Mouse (Mus musculus): ENCODE measurements around the gene Mark2. TPM values are rescaled to one million over a fixed set of nuclear protein-coding genes. Genes with fewer than 3 reads are reported as not detected.

The Mark2 gene
- polyA plus RNA-seq, 1 experiment, result 52.1 TPM

GRCm38 (mm10) chr19:7288288-7288687 is 53.4 kb downstream of the Mark2 start:
- peaks cover 30% of the 10 kb centered on the region for H3K36me3 ChIP-seq (ENCODE audit: control insufficient read depth, insufficient read depth, low read length, poor library complexity, severe bottlenecking)
- no peaks in the 10 kb centered on the region for H3K4me1 ChIP-seq (ENCODE audit: control insufficient read depth, insufficient read depth, low read length)
- H3K4me3 ChIP-seq (ENCODE audit: low read depth, low read length), result no peak overlapping the region
- no peak overlapping the region for H3K27ac ChIP-seq (ENCODE audit: insufficient read depth, low read length)
- TF ChIP-seq EP300 (IDR thresholded peaks at IDR 0.05; ENCODE audit: insufficient read depth, low read depth, low read length), result no peak
- no peak for TF ChIP-seq CTCF (IDR thresholded peaks at IDR 0.05; ENCODE audit: low read depth, low read length)
- TF ChIP-seq POLR2A (IDR thresholded peaks at IDR 0.05; ENCODE audit: insufficient read depth, low read length), result no peak
- H3K9me3 ChIP-seq (replicated peaks; ENCODE audit: control insufficient read depth, insufficient read depth, low read length, poor library complexity, severe bottlenecking), result no peaks in the 10 kb centered on the region
- H3K9ac ChIP-seq (ENCODE audit: low read depth, poor library complexity, severe bottlenecking), result no peak overlapping the region
- no peaks in the 10 kb centered on the region for H3K27me3 ChIP-seq (ENCODE audit: control insufficient read depth, insufficient read depth, low read length, poor library complexity, severe bottlenecking)

GRCm38 (mm10) chr19:7286563-7287315 is 54.9 kb downstream of the Mark2 start:
- no peak overlapping the region for H3K4me3 ChIP-seq (ENCODE audit: low read depth, low read length)
- H3K9ac ChIP-seq (ENCODE audit: low read depth, poor library complexity, severe bottlenecking), result no peak overlapping the region
- TF ChIP-seq EP300 (IDR thresholded peaks at IDR 0.05; ENCODE audit: insufficient read depth, low read depth, low read length) (no peak), POLR2A (IDR thresholded peaks at IDR 0.05; ENCODE audit: insufficient read depth, low read length) (no peak), CTCF (IDR thresholded peaks at IDR 0.05; ENCODE audit: low read depth, low read length) (no peak)
- H3K36me3 ChIP-seq (ENCODE audit: control insufficient read depth, insufficient read depth, low read length, poor library complexity, severe bottlenecking), result peaks cover 36% of the 10 kb centered on the region
- no peaks in the 10 kb centered on the region for H3K4me1 ChIP-seq (ENCODE audit: control insufficient read depth, insufficient read depth, low read length)
- H3K27ac ChIP-seq (ENCODE audit: insufficient read depth, low read length), result no peak overlapping the region
- H3K9me3 ChIP-seq (replicated peaks; ENCODE audit: control insufficient read depth, insufficient read depth, low read length, poor library complexity, severe bottlenecking), result no peaks in the 10 kb centered on the region
- no peaks in the 10 kb centered on the region for H3K27me3 ChIP-seq (ENCODE audit: control insufficient read depth, insufficient read depth, low read length, poor library complexity, severe bottlenecking)

GRCm38 (mm10) chr19:7280557-7281330 is 60.9 kb downstream of the Mark2 start:
- Histone ChIP-seq H3K9me3 (replicated peaks; ENCODE audit: control insufficient read depth, insufficient read depth, low read length, poor library complexity, severe bottlenecking) (no peaks in the 10 kb centered on the region), H3K27me3 (ENCODE audit: control insufficient read depth, insufficient read depth, low read length, poor library complexity, severe bottlenecking) (no peaks in the 10 kb centered on the region), H3K36me3 (ENCODE audit: control insufficient read depth, insufficient read depth, low read length, poor library complexity, severe bottlenecking) (peaks cover 24% of the 10 kb centered on the region), H3K9ac (ENCODE audit: low read depth, poor library complexity, severe bottlenecking) (no peak overlapping the region), H3K27ac (ENCODE audit: insufficient read depth, low read length) (no peak overlapping the region), H3K4me3 (ENCODE audit: low read depth, low read length) (no peak overlapping the region), H3K4me1 (ENCODE audit: control insufficient read depth, insufficient read depth, low read length) (no peaks in the 10 kb centered on the region)
- TF ChIP-seq CTCF (IDR thresholded peaks at IDR 0.05; ENCODE audit: low read depth, low read length), result no peak
- TF ChIP-seq POLR2A (IDR thresholded peaks at IDR 0.05; ENCODE audit: insufficient read depth, low read length), result no peak
- no peak for TF ChIP-seq EP300 (IDR thresholded peaks at IDR 0.05; ENCODE audit: insufficient read depth, low read depth, low read length)

GRCm38 (mm10) chr19:7279114-7279513 is 62.5 kb downstream of the Mark2 start:
- peaks cover 16% of the 10 kb centered on the region for H3K36me3 ChIP-seq (ENCODE audit: control insufficient read depth, insufficient read depth, low read length, poor library complexity, severe bottlenecking)
- no peak overlapping the region for H3K27ac ChIP-seq (ENCODE audit: insufficient read depth, low read length)
- H3K27me3 ChIP-seq (ENCODE audit: control insufficient read depth, insufficient read depth, low read length, poor library complexity, severe bottlenecking), result no peaks in the 10 kb centered on the region

GRCm38 (mm10) chr19:7278200-7278906 is 63.3 kb downstream of the Mark2 start:
- peaks cover 18% of the 10 kb centered on the region for H3K36me3 ChIP-seq (ENCODE audit: control insufficient read depth, insufficient read depth, low read length, poor library complexity, severe bottlenecking)

More at GRCm38 (mm10) chr19:7279114-7279513, 62.5 kb downstream of the Mark2 start:
- no peaks in the 10 kb centered on the region for H3K9me3 ChIP-seq (replicated peaks; ENCODE audit: control insufficient read depth, insufficient read depth, low read length, poor library complexity, severe bottlenecking)
- H3K4me3 ChIP-seq (ENCODE audit: low read depth, low read length), result no peak overlapping the region
- no peak overlapping the region for H3K9ac ChIP-seq (ENCODE audit: low read depth, poor library complexity, severe bottlenecking)
- H3K4me1 ChIP-seq (ENCODE audit: control insufficient read depth, insufficient read depth, low read length), result no peaks in the 10 kb centered on the region
- TF ChIP-seq CTCF (IDR thresholded peaks at IDR 0.05; ENCODE audit: low read depth, low read length) (peak; percentile 80), EP300 (IDR thresholded peaks at IDR 0.05; ENCODE audit: insufficient read depth, low read depth, low read length) (no peak), POLR2A (IDR thresholded peaks at IDR 0.05; ENCODE audit: insufficient read depth, low read length) (no peak)

More at GRCm38 (mm10) chr19:7278200-7278906, 63.3 kb downstream of the Mark2 start:
- Histone ChIP-seq H3K27ac (ENCODE audit: insufficient read depth, low read length) (no peak overlapping the region), H3K9ac (ENCODE audit: low read depth, poor library complexity, severe bottlenecking) (no peak overlapping the region), H3K4me1 (ENCODE audit: control insufficient read depth, insufficient read depth, low read length) (no peaks in the 10 kb centered on the region), H3K4me3 (ENCODE audit: low read depth, low read length) (no peak overlapping the region), H3K9me3 (replicated peaks; ENCODE audit: control insufficient read depth, insufficient read depth, low read length, poor library complexity, severe bottlenecking) (no peaks in the 10 kb centered on the region), H3K27me3 (ENCODE audit: control insufficient read depth, insufficient read depth, low read length, poor library complexity, severe bottlenecking) (no peaks in the 10 kb centered on the region)
- TF ChIP-seq POLR2A (IDR thresholded peaks at IDR 0.05; ENCODE audit: insufficient read depth, low read length) (no peak), EP300 (IDR thresholded peaks at IDR 0.05; ENCODE audit: insufficient read depth, low read depth, low read length) (no peak), CTCF (IDR thresholded peaks at IDR 0.05; ENCODE audit: low read depth, low read length) (no peak)
